Mouse (Mus musculus): Measurements from ENCODE around the gene Ank3. TPM values are rescaled to one million over a fixed set of nuclear protein-coding genes. Genes with fewer than 3 reads are reported as not detected.
A peak's percentile ranks its signal among the peaks of the same experiment; 100 is the strongest.

Ank3 gene
- polyA plus RNA-seq, 1 experiment from 2014 or later, result 7.1 TPM

- H3K27ac ChIP-seq (ENCODE audit: low read depth), result peak overlapping the region; percentile 66
- WGBS (ENCODE audit: insufficient replicate concordance), result 18% methylated on average over 4 of the region's 4 CpGs
- H3K4me3 ChIP-seq (ENCODE audit: low read depth, low read length), result no peak overlapping the region
- ATAC-seq (peak; percentile 83), DNase-seq (peak; percentile 43)
- no peaks in the 10 kb centered on the region for H3K36me3 ChIP-seq (replicated peaks; ENCODE audit: insufficient read depth, low read length)
- H3K4me2 ChIP-seq (ENCODE audit: low read depth, low read length), result peak overlapping the region; percentile 48
- no peaks in the 10 kb centered on the region for H3K9me3 ChIP-seq (ENCODE audit: low read length)
- no peak; the same call in 1 of the 2 replicates for TF ChIP-seq CTCF (IDR thresholded peaks at IDR 0.05; ENCODE audit: low read depth)
- no peak for TF ChIP-seq EP300 (IDR thresholded peaks at IDR 0.05; ENCODE audit: low read depth)
- no peaks in the 10 kb centered on the region for H3K27me3 ChIP-seq (ENCODE audit: insufficient read depth, low read length)
- H3K4me1 ChIP-seq (ENCODE audit: insufficient read depth), result 0 out of 2 replicates have a peak, but pooled peaks cover 2% of the 10 kb centered on the region
- H3K9ac ChIP-seq (replicated peaks), result no peak overlapping the region
Observed at GRCm38 (mm10) chr10:69888399-69888798, 489.8 kb downstream of the Ank3 start.

GRCm38 (mm10) chr10:69889779-69890178 lies 491.2 kb downstream of the Ank3 start:
- DNase-seq (peak; percentile 45), ATAC-seq (no peak)
- 20% methylated on average over 6 of the region's 6 CpGs for WGBS (ENCODE audit: insufficient replicate concordance)

DNA sequence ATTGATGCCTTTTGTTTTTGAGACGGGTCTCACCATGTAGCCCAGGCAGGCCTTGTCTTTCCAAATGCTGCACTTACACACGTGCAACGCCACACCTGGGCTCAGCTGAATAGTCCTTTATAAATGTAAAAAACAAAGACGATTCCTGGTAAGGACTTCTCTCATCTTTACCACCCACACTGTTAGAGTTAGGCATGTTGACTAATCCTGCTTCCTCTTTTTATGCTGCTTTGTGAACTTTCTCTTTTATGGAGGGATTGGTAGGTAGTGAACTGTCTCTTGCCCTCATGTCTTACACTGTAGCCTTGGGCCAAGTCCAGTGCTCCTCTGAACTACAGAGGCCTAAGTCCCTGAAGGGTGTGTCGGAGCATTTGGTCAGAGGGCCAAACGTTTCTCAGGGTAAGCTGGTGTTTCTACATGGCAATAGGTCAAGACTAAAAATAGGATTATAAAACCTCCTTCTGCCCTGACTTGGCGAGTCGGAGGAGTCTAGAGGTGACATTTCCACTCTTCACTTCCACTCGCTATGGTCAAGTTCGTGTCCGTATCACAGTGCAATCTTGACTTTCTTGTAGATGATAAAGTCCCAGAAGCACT lies 491.9 kb downstream of the Ank3 start:
- DNase-seq, result no peak
- Histone ChIP-seq H3K27me3 (ENCODE audit: insufficient read depth, low read length) (no peaks in the 10 kb centered on the region), H3K36me3 (replicated peaks; ENCODE audit: insufficient read depth, low read length) (no peaks in the 10 kb centered on the region), H3K9me3 (ENCODE audit: low read length) (no peaks in the 10 kb centered on the region), H3K27ac (ENCODE audit: low read depth) (no peak overlapping the region), H3K4me1 (ENCODE audit: insufficient read depth) (0 out of 2 replicates have a peak, but pooled peaks cover 2% of the 10 kb centered on the region), H3K9ac (replicated peaks) (no peak overlapping the region), H3K4me3 (ENCODE audit: low read depth, low read length) (no peak overlapping the region), H3K4me2 (ENCODE audit: low read depth, low read length) (no peak overlapping the region)
- 75% methylated on average over 11 of the region's 11 CpGs for WGBS (ENCODE audit: insufficient replicate concordance)
- TF ChIP-seq EP300 (IDR thresholded peaks at IDR 0.05; ENCODE audit: low read depth) (no peak), CTCF (IDR thresholded peaks at IDR 0.05; ENCODE audit: low read depth) (no peak)
- ATAC-seq, result no peak

More at GRCm38 (mm10) chr10:69889779-69890178, 491.2 kb downstream of the Ank3 start:
- Histone ChIP-seq H3K4me3 (ENCODE audit: low read depth, low read length) (no peak overlapping the region), H3K4me2 (ENCODE audit: low read depth, low read length) (no peak overlapping the region), H3K9ac (replicated peaks) (no peak overlapping the region), H3K36me3 (replicated peaks; ENCODE audit: insufficient read depth, low read length) (no peaks in the 10 kb centered on the region), H3K4me1 (ENCODE audit: insufficient read depth) (0 out of 2 replicates have a peak, but pooled peaks cover 2% of the 10 kb centered on the region), H3K27ac (ENCODE audit: low read depth) (no peak overlapping the region), H3K9me3 (ENCODE audit: low read length) (no peaks in the 10 kb centered on the region), H3K27me3 (ENCODE audit: insufficient read depth, low read length) (no peaks in the 10 kb centered on the region)
- TF ChIP-seq EP300 (IDR thresholded peaks at IDR 0.05; ENCODE audit: low read depth) (no peak), CTCF (IDR thresholded peaks at IDR 0.05; ENCODE audit: low read depth) (peak; percentile 71)

DNA sequence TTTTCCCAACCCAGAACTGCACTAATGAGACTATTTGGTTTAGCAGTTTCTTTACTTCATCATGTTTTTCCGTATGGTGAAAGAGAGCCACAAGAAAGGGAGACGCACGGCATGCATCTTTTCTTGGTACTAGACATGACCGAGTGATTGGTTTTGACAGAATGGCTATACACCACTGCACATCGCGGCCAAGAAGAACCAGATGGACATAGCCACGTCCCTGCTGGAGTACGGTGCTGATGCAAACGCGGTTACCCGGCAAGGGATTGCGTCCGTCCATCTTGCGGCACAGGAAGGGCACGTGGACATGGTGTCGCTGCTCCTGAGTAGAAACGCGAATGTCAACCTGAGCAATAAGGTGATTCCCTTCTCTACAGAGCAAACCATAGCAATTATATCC lies 493.6 kb downstream of the Ank3 start:
- Histone ChIP-seq H3K4me1 (ENCODE audit: insufficient read depth) (0 out of 2 replicates have a peak, but pooled peaks cover 2% of the 10 kb centered on the region), H3K4me3 (ENCODE audit: low read depth, low read length) (no peak overlapping the region), H3K36me3 (replicated peaks; ENCODE audit: insufficient read depth, low read length) (no peaks in the 10 kb centered on the region), H3K4me2 (ENCODE audit: low read depth, low read length) (no peak overlapping the region), H3K9me3 (ENCODE audit: low read length) (no peaks in the 10 kb centered on the region), H3K27ac (ENCODE audit: low read depth) (no peak overlapping the region), H3K27me3 (ENCODE audit: insufficient read depth, low read length) (no peaks in the 10 kb centered on the region), H3K9ac (replicated peaks) (no peak overlapping the region)
- 86% methylated on average over 18 of the region's 18 CpGs for WGBS (ENCODE audit: insufficient replicate concordance)
- ATAC-seq (no peak), DNase-seq (no peak)
- no peak for TF ChIP-seq EP300 (IDR thresholded peaks at IDR 0.05; ENCODE audit: low read depth)
- no peak for TF ChIP-seq CTCF (IDR thresholded peaks at IDR 0.05; ENCODE audit: low read depth)

GRCm38 (mm10) chr10:69895606-69896005 lies 497.0 kb downstream of the Ank3 start:
- H3K9ac ChIP-seq (replicated peaks), result no peak overlapping the region
- no peak overlapping the region for H3K4me3 ChIP-seq (ENCODE audit: low read depth, low read length)
- H3K9me3 ChIP-seq (ENCODE audit: low read length), result no peaks in the 10 kb centered on the region
- H3K4me1 ChIP-seq (ENCODE audit: insufficient read depth), result no peaks in the 10 kb centered on the region
- DNase-seq (peak; percentile 49), ATAC-seq (peak; percentile 94)
- WGBS (ENCODE audit: insufficient replicate concordance), result 57% methylated on average over 9 of the region's 9 CpGs
- no peak overlapping the region for H3K4me2 ChIP-seq (ENCODE audit: low read depth, low read length)
- 0 out of 2 replicates have a peak overlapping the region, but pooled peaks have one; percentile 39 for H3K27ac ChIP-seq (ENCODE audit: low read depth)
- H3K36me3 ChIP-seq (replicated peaks; ENCODE audit: insufficient read depth, low read length), result no peaks in the 10 kb centered on the region
- H3K27me3 ChIP-seq (ENCODE audit: insufficient read depth, low read length), result no peaks in the 10 kb centered on the region
- TF ChIP-seq EP300 (IDR thresholded peaks at IDR 0.05; ENCODE audit: low read depth) (peak; percentile 35; the same call in 1 of the 2 replicates), CTCF (IDR thresholded peaks at IDR 0.05; ENCODE audit: low read depth) (peak; percentile 42)

GRCm38 (mm10) chr10:69897927-69898326 lies 499.4 kb downstream of the Ank3 start:
- 74% methylated on average over 5 of the region's 5 CpGs for WGBS (ENCODE audit: insufficient replicate concordance)
- H3K9ac ChIP-seq (replicated peaks), result no peak overlapping the region
- H3K27ac ChIP-seq (ENCODE audit: low read depth), result no peak overlapping the region
- H3K9me3 ChIP-seq (ENCODE audit: low read length), result no peaks in the 10 kb centered on the region
- ATAC-seq (no peak), DNase-seq (no peak)
- no peaks in the 10 kb centered on the region for H3K27me3 ChIP-seq (ENCODE audit: insufficient read depth, low read length)
- no peak overlapping the region for H3K4me3 ChIP-seq (ENCODE audit: low read depth, low read length)
- H3K4me2 ChIP-seq (ENCODE audit: low read depth, low read length), result no peak overlapping the region
- TF ChIP-seq CTCF (IDR thresholded peaks at IDR 0.05; ENCODE audit: low read depth), result no peak
- TF ChIP-seq EP300 (IDR thresholded peaks at IDR 0.05; ENCODE audit: low read depth), result no peak
- H3K36me3 ChIP-seq (replicated peaks; ENCODE audit: insufficient read depth, low read length), result no peaks in the 10 kb centered on the region
- no peaks in the 10 kb centered on the region; the same call in none of the 2 replicates for H3K4me1 ChIP-seq (ENCODE audit: insufficient read depth)

Data from liver, postnatal 0 days (tissue).